Mouse (Mus musculus): Measurements from ENCODE around the gene Btg4. TPM values are rescaled to one million over a fixed set of nuclear protein-coding genes. Genes with fewer than 3 reads are reported as not detected.
A peak's percentile ranks its signal among the peaks of the same experiment; 100 is the strongest.

Btg4 gene
- polyA plus RNA-seq, 1 experiment from 2014 or later, result not detected

DNA sequence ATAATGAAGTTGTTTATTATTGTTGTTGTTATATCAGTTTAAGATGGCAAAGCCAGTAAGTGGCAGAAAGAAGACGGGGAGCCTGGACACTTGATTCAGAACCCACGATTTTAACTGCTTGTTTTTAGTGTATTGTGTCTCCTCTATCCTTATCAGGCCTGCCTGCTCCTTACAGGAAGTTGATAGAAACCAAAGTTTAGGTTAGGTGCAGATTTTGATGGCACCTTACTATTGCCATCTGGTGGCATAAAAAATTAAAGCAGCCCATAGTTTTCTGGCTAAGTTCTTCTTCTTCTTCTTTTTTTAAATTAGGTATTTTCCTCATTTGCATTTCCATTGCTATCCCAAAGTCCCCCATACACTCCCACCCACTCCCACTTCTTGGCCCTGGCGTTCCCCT lies 8.5 kb upstream of the Btg4 start:
- H3K27me3 ChIP-seq, result no peaks in the 10 kb centered on the region
- no peaks in the 10 kb centered on the region for H3K36me3 ChIP-seq
- H3K9me3 ChIP-seq, result no peaks in the 10 kb centered on the region
- no peak for ATAC-seq (ENCODE audit: low FRiP score)
- no peaks in the 10 kb centered on the region for H3K4me1 ChIP-seq (replicated peaks)
- H3K4me3 ChIP-seq, result no peak overlapping the region
- H3K9ac ChIP-seq, result no peak overlapping the region
- H3K27ac ChIP-seq, result no peak overlapping the region
- H3K4me2 ChIP-seq, result no peak overlapping the region
- 81% methylated on average over 3 of the region's 3 CpGs for WGBS

DNA sequence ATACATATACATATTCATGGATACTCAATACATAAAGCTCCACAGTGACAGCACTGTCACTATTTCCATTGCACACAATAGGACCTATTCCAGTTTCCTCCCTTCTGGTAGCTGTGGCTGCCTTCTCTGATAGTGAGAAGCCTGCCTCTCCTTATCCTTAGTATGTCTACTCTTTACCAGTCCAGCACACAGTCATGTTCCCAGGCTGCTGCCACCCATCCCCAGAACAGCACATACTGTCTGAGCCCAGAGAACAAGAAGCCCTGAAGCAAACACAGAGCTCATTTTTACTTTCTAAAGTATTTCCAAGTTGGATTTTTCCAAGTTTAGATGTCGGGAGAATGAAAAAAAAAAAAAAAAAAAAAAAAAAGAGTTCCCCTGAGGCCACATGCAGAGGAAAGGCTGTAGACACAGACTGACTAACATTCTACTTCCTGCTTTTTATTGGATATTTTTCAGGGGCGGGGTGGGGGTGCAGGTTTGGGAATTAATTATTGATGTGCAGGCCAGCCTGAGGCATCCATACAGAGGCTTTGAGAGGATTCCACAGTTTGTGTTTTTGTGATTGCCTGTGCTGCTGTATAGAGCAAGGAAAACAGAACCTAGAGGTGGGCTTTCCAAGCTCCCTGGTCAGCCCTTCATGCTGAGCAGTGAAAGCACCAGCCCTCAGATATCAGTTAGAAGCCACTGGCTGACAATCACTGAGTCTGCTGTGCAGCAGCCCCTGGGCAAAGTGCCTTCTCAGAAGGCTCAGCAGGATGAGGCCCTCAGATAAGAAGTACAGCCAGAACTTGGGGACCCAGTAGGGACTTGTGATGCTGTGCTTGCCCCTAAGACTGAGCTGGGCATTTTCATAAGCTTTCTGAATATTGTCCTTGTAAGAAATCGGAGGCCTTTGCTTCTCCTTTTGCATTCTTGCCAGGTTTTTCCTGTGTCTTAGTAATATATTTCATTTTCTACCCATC lies 4.1 kb upstream of the Btg4 start:
- ATAC-seq (ENCODE audit: low FRiP score), result no peak
- H3K4me3 ChIP-seq, result no peak overlapping the region
- H3K27me3 ChIP-seq, result no peaks in the 10 kb centered on the region
- H3K36me3 ChIP-seq, result no peaks in the 10 kb centered on the region
- H3K9me3 ChIP-seq, result no peaks in the 10 kb centered on the region
- H3K27ac ChIP-seq, result no peak overlapping the region
- no peaks in the 10 kb centered on the region for H3K4me1 ChIP-seq (replicated peaks)
- no peak overlapping the region for H3K4me2 ChIP-seq
- 70% methylated on average over 3 of the region's 3 CpGs for WGBS
- H3K9ac ChIP-seq, result no peak overlapping the region

- Histone ChIP-seq H3K9ac (no peak overlapping the region), H3K4me3 (no peak overlapping the region), H3K9me3 (no peaks in the 10 kb centered on the region), H3K36me3 (no peaks in the 10 kb centered on the region), H3K4me2 (no peak overlapping the region), H3K4me1 (replicated peaks) (no peaks in the 10 kb centered on the region), H3K27ac (no peak overlapping the region), H3K27me3 (no peaks in the 10 kb centered on the region)
- no peak for ATAC-seq (ENCODE audit: low FRiP score)
- 86% methylated on average over 4 of the region's 4 CpGs for WGBS
Observed at GRCm38 (mm10) chr9:51058951-51059521, 1.7 kb upstream of the Btg4 start.

- WGBS, result 65% methylated on average over 3 of the region's 3 CpGs
- H3K4me1 ChIP-seq (replicated peaks), result no peaks in the 10 kb centered on the region
- H3K9me3 ChIP-seq, result no peaks in the 10 kb centered on the region
- H3K4me2 ChIP-seq, result no peak overlapping the region
- no peak overlapping the region for H3K9ac ChIP-seq
- H3K4me3 ChIP-seq, result no peak overlapping the region
- ATAC-seq (ENCODE audit: low FRiP score), result no peak
- no peaks in the 10 kb centered on the region for H3K27me3 ChIP-seq
- H3K36me3 ChIP-seq, result no peaks in the 10 kb centered on the region
- no peak overlapping the region for H3K27ac ChIP-seq
Observed at GRCm38 (mm10) chr9:51068202-51068601, 7.5 kb downstream of the Btg4 start.

- no peaks in the 10 kb centered on the region for H3K9me3 ChIP-seq
- no peak for ATAC-seq (ENCODE audit: low FRiP score)
- no peak overlapping the region for H3K27ac ChIP-seq
- 91% methylated on average over 4 of the region's 4 CpGs for WGBS
- no peaks in the 10 kb centered on the region for H3K36me3 ChIP-seq
- H3K27me3 ChIP-seq, result peaks cover 9% of the 10 kb centered on the region
- H3K4me3 ChIP-seq, result no peak overlapping the region
- H3K4me1 ChIP-seq (replicated peaks), result peaks cover 4% of the 10 kb centered on the region
- no peak overlapping the region for H3K4me2 ChIP-seq
- no peak overlapping the region for H3K9ac ChIP-seq
Observed at GRCm38 (mm10) chr9:51070801-51071200, 10.1 kb downstream of the Btg4 start.

DNA sequence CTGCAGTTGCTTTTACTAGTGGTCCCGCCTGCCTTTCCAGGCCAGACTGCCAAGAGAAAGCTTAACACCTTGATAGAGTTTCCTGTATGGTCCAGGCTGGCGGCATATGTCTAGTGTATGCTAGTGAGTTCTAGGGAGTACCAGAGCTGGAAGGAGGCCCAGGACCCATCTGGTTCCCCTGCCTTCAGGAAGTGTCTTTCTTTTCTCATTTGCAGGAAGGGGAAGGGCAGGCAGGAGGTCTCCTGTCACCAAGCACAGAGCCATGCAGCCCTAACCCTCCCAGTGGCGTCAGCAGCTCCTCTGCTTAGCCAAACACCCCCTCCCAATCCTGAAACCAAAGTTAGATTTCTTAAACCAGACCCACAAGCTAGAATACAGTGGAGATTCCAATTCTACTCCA lies 15.1 kb downstream of the Btg4 start:
- WGBS, result 32% methylated on average over 3 of the region's 3 CpGs
- no peaks in the 10 kb centered on the region for H3K9me3 ChIP-seq
- H3K36me3 ChIP-seq, result no peaks in the 10 kb centered on the region
- peak overlapping the region; percentile 38 for H3K4me3 ChIP-seq
- no peak overlapping the region for H3K27ac ChIP-seq
- peaks cover 28% of the 10 kb centered on the region for H3K27me3 ChIP-seq
- peaks cover 18% of the 10 kb centered on the region for H3K4me1 ChIP-seq (replicated peaks)
- H3K4me2 ChIP-seq, result peak overlapping the region; percentile 62
- no peak for ATAC-seq (ENCODE audit: low FRiP score)
- no peak overlapping the region for H3K9ac ChIP-seq

DNA sequence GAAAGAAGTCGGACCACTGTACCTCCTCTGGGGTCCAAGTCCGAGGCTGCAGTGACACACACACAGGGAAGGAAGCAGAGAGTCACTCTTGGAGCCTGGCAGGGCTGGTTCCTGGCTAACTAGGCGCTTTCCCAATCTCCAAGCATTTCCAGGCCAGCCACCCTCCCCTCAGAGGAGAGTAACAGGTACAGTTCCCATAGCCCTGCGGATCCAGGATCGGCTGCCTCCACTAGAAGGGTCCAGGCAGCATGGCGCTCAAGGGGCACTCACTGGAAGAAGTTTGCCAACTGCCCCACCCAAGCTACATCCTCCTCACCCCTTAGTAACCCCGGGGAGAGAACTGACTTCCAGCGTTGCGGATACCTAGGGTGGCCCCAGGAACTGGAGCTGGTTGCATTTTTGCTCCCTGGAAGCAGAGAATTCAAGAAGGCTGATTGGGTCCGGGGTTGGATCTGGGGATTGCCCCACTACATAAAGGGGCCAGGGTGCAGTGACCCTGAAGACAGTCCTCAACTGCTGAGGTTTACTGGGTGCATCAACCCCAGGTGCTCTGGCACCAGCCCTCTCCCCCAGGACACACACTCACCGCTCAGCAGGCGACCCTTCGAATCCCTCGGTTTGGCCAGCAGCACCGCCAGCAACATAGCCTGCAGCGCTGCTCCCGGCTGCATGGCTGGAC lies 15.7 kb downstream of the Btg4 start:
- H3K27me3 ChIP-seq, result peaks cover 28% of the 10 kb centered on the region
- H3K27ac ChIP-seq, result no peak overlapping the region; the same call in 1 of the 2 replicates
- H3K4me1 ChIP-seq (replicated peaks), result peaks cover 18% of the 10 kb centered on the region
- peak overlapping the region; percentile 38 for H3K4me3 ChIP-seq
- H3K4me2 ChIP-seq, result peak overlapping the region; percentile 62
- peak; percentile 36 for ATAC-seq (ENCODE audit: low FRiP score)
- WGBS, result 1% methylated on average over 17 of the region's 17 CpGs
- peak overlapping the region; percentile 55 for H3K9ac ChIP-seq
- no peaks in the 10 kb centered on the region for H3K36me3 ChIP-seq
- no peaks in the 10 kb centered on the region for H3K9me3 ChIP-seq

GRCm38 (mm10) chr9:51076979-51077315 lies 16.2 kb downstream of the Btg4 start, which contains the start of gene Layn:
Gene Layn (minus strand): TSS chr9:51077094.
- Histone ChIP-seq H3K4me2 (peak within 1 kb of the TSS; percentile 62), H3K4me3 (peak within 1 kb of the TSS; percentile 38), H3K4me1 (replicated peaks) (peaks cover 18% of the 10 kb centered on the region), H3K9ac (peak within 1 kb of the TSS; percentile 55), H3K27ac (no peak within 1 kb of the TSS; the same call in 1 of the 2 replicates), H3K27me3 (peaks cover 28% of the 10 kb centered on the region), H3K9me3 (no peaks in the 10 kb centered on the region), H3K36me3 (no peaks in the 10 kb centered on the region)
- peak; percentile 79 for ATAC-seq (ENCODE audit: low FRiP score)
- WGBS, result under 1% methylated on average over 14 of the region's 14 CpGs

DNA sequence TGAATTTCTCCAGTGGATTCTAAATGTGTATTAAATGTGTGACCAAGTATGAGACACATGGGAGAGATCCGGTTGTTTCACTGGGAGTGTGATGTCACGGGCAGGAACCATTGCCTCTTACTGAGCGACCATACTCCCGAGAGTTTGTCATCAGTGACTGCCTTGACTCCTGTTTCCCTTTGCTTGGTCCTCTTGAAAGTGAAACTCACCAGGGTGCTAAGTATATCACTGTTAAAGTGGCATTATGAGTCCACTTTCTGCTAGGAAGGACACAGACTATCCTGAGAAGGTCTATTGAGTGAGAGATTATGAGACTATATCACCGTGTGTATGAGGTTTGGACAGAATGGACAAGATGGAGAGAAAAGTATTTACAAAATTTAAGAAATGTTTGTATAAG lies 20.9 kb downstream of the Btg4 start:
- Histone ChIP-seq H3K9ac (no peak overlapping the region), H3K9me3 (no peaks in the 10 kb centered on the region), H3K27me3 (peaks cover 13% of the 10 kb centered on the region), H3K36me3 (no peaks in the 10 kb centered on the region), H3K4me2 (no peak overlapping the region), H3K4me1 (replicated peaks) (peaks cover 6% of the 10 kb centered on the region), H3K4me3 (no peak overlapping the region), H3K27ac (no peak overlapping the region)
- WGBS, result 85% methylated on average over 5 of the region's 5 CpGs
- no peak for ATAC-seq (ENCODE audit: low FRiP score)

DNA sequence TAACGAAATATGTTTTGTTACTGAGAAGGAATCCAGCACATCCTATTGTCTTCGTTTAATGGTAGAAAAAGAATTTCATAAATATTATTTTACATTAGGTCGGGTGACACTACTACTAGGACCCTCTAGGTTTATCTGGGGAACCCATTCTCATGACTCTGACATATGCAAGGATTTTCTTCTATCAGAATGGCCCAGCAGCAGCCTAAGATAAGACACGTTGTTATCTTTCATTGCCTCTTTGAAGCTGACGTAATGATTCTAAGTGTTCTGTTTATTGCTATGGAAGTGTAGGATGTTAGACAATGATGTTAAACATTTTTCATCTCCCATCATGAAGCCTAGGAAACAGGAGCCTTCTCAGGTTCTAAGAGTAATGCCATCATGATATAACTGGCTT lies 33.0 kb downstream of the Btg4 start:
- WGBS, result 80% methylated on average over 5 of the region's 5 CpGs
- Histone ChIP-seq H3K9ac (no peak overlapping the region), H3K36me3 (no peaks in the 10 kb centered on the region), H3K4me3 (no peak overlapping the region), H3K9me3 (no peaks in the 10 kb centered on the region), H3K4me2 (no peak overlapping the region), H3K27ac (no peak overlapping the region), H3K27me3 (no peaks in the 10 kb centered on the region), H3K4me1 (replicated peaks) (peaks cover 3% of the 10 kb centered on the region; the same call in 1 of the 2 replicates)
- ATAC-seq (ENCODE audit: low FRiP score), result no peak

DNA sequence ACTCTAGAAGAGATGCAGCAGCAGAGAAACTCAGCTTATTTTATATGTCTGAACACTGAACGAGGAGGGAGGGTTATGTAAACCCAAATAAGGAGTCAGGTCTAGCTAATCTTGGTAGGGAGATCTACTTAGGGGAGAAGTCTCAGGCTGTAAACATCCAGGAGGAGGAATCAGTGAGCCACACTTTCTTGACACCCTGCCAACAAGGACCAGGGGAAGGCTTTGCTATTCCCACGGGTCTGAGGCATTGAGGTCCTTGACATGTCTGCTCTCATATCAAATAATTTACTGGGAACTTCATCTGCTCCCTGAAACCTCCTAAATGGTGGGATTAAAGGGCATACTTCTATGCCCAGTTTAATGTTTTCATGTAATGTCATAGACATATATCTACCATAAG lies 35.6 kb downstream of the Btg4 start:
- no peak overlapping the region for H3K9ac ChIP-seq
- no peaks in the 10 kb centered on the region for H3K4me1 ChIP-seq (replicated peaks)
- no peaks in the 10 kb centered on the region for H3K9me3 ChIP-seq
- no peak overlapping the region for H3K4me3 ChIP-seq
- H3K36me3 ChIP-seq, result no peaks in the 10 kb centered on the region
- no peak overlapping the region for H3K4me2 ChIP-seq
- no peak for ATAC-seq (ENCODE audit: low FRiP score)
- H3K27me3 ChIP-seq, result peaks cover 10% of the 10 kb centered on the region
- WGBS, result 57% methylated on average over 2 of the region's 2 CpGs
- H3K27ac ChIP-seq, result no peak overlapping the region

- Histone ChIP-seq H3K27me3 (peaks cover 21% of the 10 kb centered on the region), H3K27ac (no peak within 1 kb of the TSS), H3K9me3 (no peaks in the 10 kb centered on the region), H3K36me3 (no peaks in the 10 kb centered on the region), H3K9ac (peak within 1 kb of the TSS; percentile 39; the same call in 1 of the 2 replicates), H3K4me1 (replicated peaks) (peaks cover 17% of the 10 kb centered on the region), H3K4me3 (peak within 1 kb of the TSS; percentile 66), H3K4me2 (peak within 1 kb of the TSS; percentile 100)
- 8% methylated on average over 27 of the region's 27 CpGs for WGBS
- ATAC-seq (ENCODE audit: low FRiP score), result peak; percentile 61; the same call in 1 of the 2 replicates
Observed at GRCm38 (mm10) chr9:51101756-51102425, 41.2 kb downstream of the Btg4 start, which contains the start of gene 4833427G06Rik. Gene 4833427G06Rik (minus strand): TSS chr9:51102078.

All from hindbrain, embryonic 13.5 days (tissue).